Mouse (Mus musculus) liver, postnatal 0 days (tissue): ENCODE measurements around the gene Lpgat1. TPM values are rescaled to one million over a fixed set of nuclear protein-coding genes. Genes with fewer than 3 reads are reported as not detected.

Experiments
- ATAC-seq: fragments of 200-750 bp; cut with Nextera tagmentation; 2 replicates; pipeline ENCODE4 v1.8.0; 2017; ENCODE audit warnings: mild to moderate bottlenecking, moderate library complexity
- DNase-seq: peaks from one replicate; pipeline ENCODE4 v3.0.0-alpha.2; 2016
- H3K27ac ChIP-seq: fragments of 300-500 bp; sonication (generic); 2 replicates; pipeline ENCODE4 v1.5.1; 2014; ENCODE audit warnings: antibody characterized with exemption, moderate library complexity, mild to moderate bottlenecking, low read depth
- H3K27me3 ChIP-seq: fragments of 300-500 bp; sonication (generic); 2 replicates; pipeline ENCODE4 v1.6.1; 2014; ENCODE audit warnings: low read length, control low read depth, mixed read lengths; ENCODE audit not compliant: insufficient read depth
- H3K36me3 ChIP-seq: fragments of 300-500 bp; sonication (generic); replicated peaks from 2 replicates; pipeline ENCODE4 v1.6.1; 2014; ENCODE audit warnings: mild to moderate bottlenecking, control low read depth, low read length, moderate library complexity, mixed read lengths; ENCODE audit not compliant: insufficient read depth
- H3K4me1 ChIP-seq: fragments of 300-500 bp; sonication (generic); 2 replicates; pipeline ENCODE4 v1.6.1; 2014; ENCODE audit warnings: antibody characterized with exemption, mild to moderate bottlenecking, control low read depth; ENCODE audit not compliant: insufficient read depth
- H3K4me2 ChIP-seq: fragments of 300-500 bp; sonication (generic); 2 replicates; pipeline ENCODE4 v1.6.1; 2014; ENCODE audit warnings: low read depth, mild to moderate bottlenecking, low read length, moderate library complexity, mixed read lengths
- H3K4me3 ChIP-seq: fragments of 300-500 bp; sonication (generic); 2 replicates; pipeline ENCODE4 v1.5.1; 2014; ENCODE audit warnings: low read depth, low read length
- H3K9ac ChIP-seq: fragments of 300-500 bp; sonication (generic); replicated peaks from 2 replicates; pipeline ENCODE4 v1.6.1; 2014; ENCODE audit warnings: mild to moderate bottlenecking, moderate library complexity
- H3K9me3 ChIP-seq: fragments of 300-500 bp; sonication (generic); 2 replicates; pipeline ENCODE4 v1.6.1; 2016; ENCODE audit warnings: mild to moderate bottlenecking, control low read depth, low read length, mixed read lengths
- CTCF ChIP-seq: sonication (generic); IDR thresholded peaks from 2 replicates; pipeline ENCODE4 v1.5.1; 2016; ENCODE audit warnings: antibody characterized with exemption, low read depth
- EP300 ChIP-seq: IDR thresholded peaks from 2 replicates; pipeline ENCODE4 v1.6.1; 2016; ENCODE audit warnings: antibody characterized with exemption, low read depth, mild to moderate bottlenecking
- WGBS: fragments of 180-500 bp; shearing (Covaris S2); extraction: QIAGEN DNeasy Blood & Tissue Kit; methylation state at CpG from one replicate; pipeline ENCODE4 v1.1.7; 2014; ENCODE audit not compliant: insufficient replicate concordance; 5-methylcytosine and 5-hydroxymethylcytosine counted together
- polyA plus RNA-seq: library from polyadenylated mRNA; unstranded; fragments of >200 nt; fragmentation: Nextera tagmentation; extraction: Ambion mirVana; gene quantifications from 2 replicates; pipeline ENCODE4 v1.2.1, GENCODE M21; 2015

Gene Lpgat1
- polyA plus RNA-seq, 1 experiment from 2014 or later: 95.0 TPM

DNA sequence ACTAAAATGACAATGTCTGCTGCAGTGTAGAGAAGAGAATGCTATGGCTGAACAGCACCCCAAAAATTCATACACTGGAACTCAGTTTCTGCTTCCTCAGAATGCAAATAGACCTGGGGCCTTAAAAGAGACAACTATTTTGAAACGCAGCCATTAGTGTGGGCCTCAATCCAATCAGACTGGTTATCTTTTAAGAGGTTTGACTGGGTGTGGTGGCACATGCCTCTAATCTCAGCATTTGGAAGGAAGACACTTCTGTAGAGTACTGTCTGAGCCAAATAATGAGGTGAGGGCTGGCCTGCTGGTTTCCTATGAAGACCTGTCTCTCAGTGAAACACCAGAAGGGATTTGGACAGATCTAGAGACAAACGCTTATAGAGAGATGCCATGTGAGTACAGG lies 2.5 kb upstream of the Lpgat1 start:
- H3K4me1 ChIP-seq: no peaks in the 10 kb centered on the region
- H3K36me3 ChIP-seq: no peaks in the 10 kb centered on the region
- ATAC-seq: no peak
- TF ChIP-seq CTCF (no peak), EP300 (no peak)
- H3K9ac ChIP-seq: no peak overlapping the region
- peaks cover 3% of the 10 kb centered on the region; the same call in 1 of the 2 replicates for H3K27me3 ChIP-seq
- no peak overlapping the region for H3K4me3 ChIP-seq
- H3K4me2 ChIP-seq: no peak overlapping the region
- no peaks in the 10 kb centered on the region for H3K9me3 ChIP-seq
- 73% methylated on average over 2 of the region's 2 CpGs for whole genome bisulfite sequencing
- H3K27ac ChIP-seq: no peak overlapping the region
- DNase-seq: no peak

GRCm38 (mm10) chr1:191717141-191717540 lies 493 bp upstream of the Lpgat1 start:
- ATAC-seq (no peak), DNase-seq (no peak)
- Histone ChIP-seq H3K4me2 (peak overlapping the region; percentile 68), H3K4me3 (peak overlapping the region; percentile 75), H3K27ac (peak overlapping the region; percentile 96), H3K36me3 (peaks cover 6% of the 10 kb centered on the region; the same call in 1 of the 2 replicates), H3K27me3 (peaks cover 3% of the 10 kb centered on the region; the same call in 1 of the 2 replicates), H3K9ac (0 out of 2 replicates have a peak overlapping the region, but pooled peaks have one; percentile 89), H3K4me1 (peaks cover 9% of the 10 kb centered on the region; the same call in 1 of the 2 replicates), H3K9me3 (no peaks in the 10 kb centered on the region)
- WGBS: 0% methylated on average over 1 of the region's 1 CpGs
- TF ChIP-seq CTCF (no peak), EP300 (no peak)

GRCm38 (mm10) chr1:191718522-191719281 lies 1.1 kb downstream of the Lpgat1 start:
- peak; percentile 57 for DNase-seq
- Histone ChIP-seq H3K36me3 (peaks cover 14% of the 10 kb centered on the region), H3K4me2 (peak overlapping the region; percentile 68), H3K4me3 (peak overlapping the region; percentile 75), H3K27me3 (peaks cover 3% of the 10 kb centered on the region; the same call in 1 of the 2 replicates), H3K27ac (peak overlapping the region; percentile 96), H3K9ac (peak overlapping the region; percentile 89), H3K4me1 (peaks cover 9% of the 10 kb centered on the region), H3K9me3 (no peaks in the 10 kb centered on the region)
- ATAC-seq: peak; percentile 30
- no peak for TF ChIP-seq EP300
- TF ChIP-seq CTCF: no peak
- WGBS: under 1% methylated on average over 58 of the region's 84 CpGs

- 26% methylated on average over 11 of the region's 11 CpGs for WGBS
- DNase-seq (no peak), ATAC-seq (no peak)
- peaks cover 14% of the 10 kb centered on the region for H3K36me3 ChIP-seq
- H3K9me3 ChIP-seq: no peaks in the 10 kb centered on the region
- H3K27me3 ChIP-seq: peaks cover 3% of the 10 kb centered on the region; the same call in 1 of the 2 replicates
- H3K4me1 ChIP-seq: peaks cover 16% of the 10 kb centered on the region
- peak overlapping the region; percentile 96 for H3K27ac ChIP-seq
- peak overlapping the region; percentile 68 for H3K4me2 ChIP-seq
- TF ChIP-seq EP300 (no peak), CTCF (no peak)
- peak overlapping the region; percentile 75 for H3K4me3 ChIP-seq
- peak overlapping the region; percentile 89 for H3K9ac ChIP-seq
Measured at GRCm38 (mm10) chr1:191719326-191719725, 1.7 kb downstream of the Lpgat1 start.

GRCm38 (mm10) chr1:191720419-191720818 lies 2.8 kb downstream of the Lpgat1 start:
- TF ChIP-seq CTCF: no peak
- TF ChIP-seq EP300: no peak
- H3K36me3 ChIP-seq: peaks cover 14% of the 10 kb centered on the region
- no peaks in the 10 kb centered on the region for H3K9me3 ChIP-seq
- peak overlapping the region; percentile 13; the same call in 1 of the 2 replicates for H3K4me3 ChIP-seq
- WGBS: 82% methylated on average over 3 of the region's 3 CpGs
- H3K9ac ChIP-seq: no peak overlapping the region
- H3K27ac ChIP-seq: no peak overlapping the region
- peak overlapping the region; percentile 68 for H3K4me2 ChIP-seq
- peaks cover 21% of the 10 kb centered on the region for H3K4me1 ChIP-seq
- DNase-seq: no peak
- no peak for ATAC-seq
- peaks cover 3% of the 10 kb centered on the region; the same call in 1 of the 2 replicates for H3K27me3 ChIP-seq

DNA sequence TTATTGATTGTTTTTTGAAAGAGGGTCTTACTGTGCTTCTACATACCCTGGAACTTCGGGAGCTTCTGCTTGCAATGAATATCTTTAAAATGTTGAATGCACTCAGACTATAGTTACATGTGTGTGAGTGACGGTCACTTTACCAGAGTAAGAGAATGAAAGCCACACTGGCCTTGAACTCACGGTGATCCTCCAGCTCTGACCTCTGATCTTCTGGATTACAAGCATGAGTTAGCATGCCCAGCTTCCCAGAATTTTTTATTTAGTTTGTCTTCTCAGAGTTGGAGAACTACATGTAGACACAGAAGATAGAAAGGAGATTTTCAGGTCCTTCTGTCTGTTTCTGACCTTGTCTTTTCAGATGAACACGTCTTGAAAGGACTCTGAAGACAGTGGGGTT lies 5.1 kb downstream of the Lpgat1 start:
- no peak overlapping the region for H3K4me3 ChIP-seq
- ATAC-seq: no peak
- WGBS: 68% methylated on average over 4 of the region's 4 CpGs
- no peaks in the 10 kb centered on the region for H3K9me3 ChIP-seq
- no peak overlapping the region for H3K27ac ChIP-seq
- peaks cover 16% of the 10 kb centered on the region for H3K36me3 ChIP-seq
- no peak overlapping the region for H3K9ac ChIP-seq
- no peak overlapping the region for H3K4me2 ChIP-seq
- DNase-seq: no peak
- TF ChIP-seq CTCF (no peak), EP300 (no peak)
- peaks cover 3% of the 10 kb centered on the region; the same call in 1 of the 2 replicates for H3K27me3 ChIP-seq
- H3K4me1 ChIP-seq: peaks cover 29% of the 10 kb centered on the region
